Mouse (Mus musculus): ENCODE measurements around the gene Otub1.

- no peak for TF ChIP-seq EP300 (IDR thresholded peaks at IDR 0.05; ENCODE audit: low read depth)
- TF ChIP-seq CTCF (IDR thresholded peaks at IDR 0.05; ENCODE audit: low read depth), result no peak
Observed at GRCm38 (mm10) chr19:7240782-7241690, 34.9 kb upstream of the Otub1 start, which contains the start of gene Naa40.
